Mouse (Mus musculus) midbrain, embryonic 16.5 days (tissue): Measurements from ENCODE around the gene Trpm4. TPM values are rescaled to one million over a fixed set of nuclear protein-coding genes. Genes with fewer than 3 reads are reported as not detected.
A peak's percentile ranks its signal among the peaks of the same experiment; 100 is the strongest.

ENCODE experiments used
- ATAC-seq: fragments of 200-750 bp; cut with Nextera tagmentation; 2 replicates; pipeline ENCODE4 v1.8.0; 2017; ENCODE audit warnings: moderate TSS enrichment
- H3K27ac ChIP-seq: fragments of 300-500 bp; sonication (generic); 2 replicates; pipeline ENCODE4 v1.5.1; 2014; ENCODE audit warnings: mild to moderate bottlenecking, low read length, mixed read lengths
- H3K27me3 ChIP-seq: fragments of 300-500 bp; sonication (generic); 2 replicates; pipeline ENCODE4 v1.6.1; 2014; ENCODE audit warnings: low read depth, low read length, mixed read lengths; ENCODE audit not compliant: control insufficient read depth, insufficient read depth
- H3K36me3 ChIP-seq: fragments of 300-500 bp; sonication (generic); 2 replicates; pipeline ENCODE4 v1.6.1; 2014; ENCODE audit warnings: mild to moderate bottlenecking, low read length, moderate library complexity, mixed read lengths; ENCODE audit not compliant: control insufficient read depth, insufficient read depth
- H3K4me1 ChIP-seq: fragments of 300-500 bp; sonication (generic); 2 replicates; pipeline ENCODE4 v1.6.1; 2014; ENCODE audit warnings: mild to moderate bottlenecking, low read length, mixed read lengths; ENCODE audit not compliant: control insufficient read depth, insufficient read depth
- H3K4me2 ChIP-seq: fragments of 300-500 bp; sonication (generic); 2 replicates; pipeline ENCODE4 v1.6.1; 2014; ENCODE audit warnings: mild to moderate bottlenecking, low read length, mixed read lengths
- H3K4me3 ChIP-seq: fragments of 300-500 bp; sonication (generic); 2 replicates; pipeline ENCODE4 v1.5.1; 2014; ENCODE audit warnings: low read depth, mild to moderate bottlenecking, low read length, moderate library complexity, mixed read lengths
- H3K9ac ChIP-seq: fragments of 300-500 bp; sonication (generic); 2 replicates; pipeline ENCODE4 v1.6.1; 2014; ENCODE audit warnings: low read depth, low read length, mixed read lengths
- H3K9me3 ChIP-seq: fragments of 300-500 bp; sonication (generic); replicated peaks from 2 replicates; pipeline ENCODE4 v1.6.1; 2014; ENCODE audit warnings: mild to moderate bottlenecking, low read length, mixed read lengths; ENCODE audit not compliant: control insufficient read depth, poor library complexity, severe bottlenecking
- WGBS: fragments of 180-500 bp; shearing (Covaris S2); extraction: QIAGEN DNeasy Blood & Tissue Kit; methylation state at CpG from one replicate; pipeline ENCODE4 v1.1.7; 2014; 5-methylcytosine and 5-hydroxymethylcytosine counted together
- polyA plus RNA-seq: library from polyadenylated mRNA; unstranded; fragments of >200 nt; fragmentation: Nextera tagmentation; extraction: Ambion mirVana; gene quantifications from 2 replicates; pipeline ENCODE4 v1.2.1, GENCODE M21; 2015

Gene Trpm4
- polyA plus RNA-seq, 1 experiment from 2014 or later: 12.4 TPM

DNA sequence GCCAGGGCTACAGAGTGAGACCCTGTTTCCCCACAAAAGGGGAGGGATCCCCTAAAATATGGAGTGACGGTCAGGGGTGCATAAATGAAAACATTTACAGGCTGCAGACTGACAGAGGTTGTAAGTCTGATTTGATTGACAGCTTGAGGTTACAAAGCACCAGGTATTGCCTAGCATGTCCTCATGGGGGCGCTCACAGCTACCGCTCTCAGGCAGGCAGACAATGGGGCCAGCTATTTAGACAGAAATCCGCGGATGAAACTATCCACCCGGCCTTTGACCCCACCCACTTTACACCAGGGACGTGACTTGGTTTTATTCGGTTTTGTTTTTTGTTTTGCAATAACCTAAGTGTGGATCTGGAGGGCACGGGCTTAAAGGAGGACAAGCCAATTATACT lies 24.1 kb downstream of the Trpm4 start:
- Histone ChIP-seq H3K4me2 (no peak overlapping the region), H3K27me3 (no peaks in the 10 kb centered on the region), H3K4me3 (no peak overlapping the region), H3K9me3 (no peaks in the 10 kb centered on the region), H3K4me1 (peaks cover 8% of the 10 kb centered on the region; the same call in 1 of the 2 replicates), H3K27ac (no peak overlapping the region), H3K9ac (no peak overlapping the region; the same call in 1 of the 2 replicates), H3K36me3 (no peaks in the 10 kb centered on the region)
- no peak for ATAC-seq
- 9% methylated on average over 9 of the region's 9 CpGs for WGBS

DNA sequence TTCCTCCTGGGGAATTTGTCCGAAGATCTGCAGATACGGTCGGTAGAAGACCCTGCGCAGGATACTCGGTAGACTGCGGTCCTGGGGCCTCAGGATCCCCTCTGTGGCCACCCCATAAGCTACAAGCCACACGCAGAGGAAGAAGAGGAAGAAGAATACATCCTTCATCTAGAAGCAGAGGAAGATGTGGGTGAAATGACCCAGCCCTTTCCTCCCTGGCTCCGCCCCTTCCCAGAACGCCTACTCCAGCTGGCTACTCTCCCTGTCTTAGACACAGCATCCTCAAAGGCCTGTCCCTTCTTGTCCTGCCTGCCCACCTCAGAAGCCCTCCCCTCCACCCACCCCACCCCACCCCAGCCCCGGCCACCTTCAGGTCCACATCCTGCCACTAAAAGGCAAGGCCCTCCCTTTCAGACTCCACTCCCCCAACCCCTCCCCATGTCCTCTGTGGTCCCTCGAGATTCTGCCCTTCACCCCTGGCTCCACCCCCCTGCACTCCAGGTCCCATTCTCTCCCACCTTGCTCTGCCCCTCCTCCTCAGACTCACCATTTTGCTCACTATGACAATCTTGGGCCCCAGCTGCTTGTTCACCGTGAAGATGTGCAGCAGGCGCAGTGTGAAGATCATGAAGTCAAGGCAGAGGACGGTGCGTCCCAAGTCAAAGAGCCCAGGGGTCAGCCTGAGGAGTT lies 24.9 kb downstream of the Trpm4 start:
- no peaks in the 10 kb centered on the region for H3K27me3 ChIP-seq
- H3K4me3 ChIP-seq: no peak overlapping the region
- no peak for ATAC-seq
- no peak overlapping the region for H3K4me2 ChIP-seq
- 75% methylated on average over 15 of the region's 15 CpGs for WGBS
- no peak overlapping the region for H3K27ac ChIP-seq
- peaks cover 8% of the 10 kb centered on the region; the same call in 1 of the 2 replicates for H3K4me1 ChIP-seq
- H3K9me3 ChIP-seq: no peaks in the 10 kb centered on the region
- H3K36me3 ChIP-seq: no peaks in the 10 kb centered on the region
- H3K9ac ChIP-seq: no peak overlapping the region; the same call in 1 of the 2 replicates

DNA sequence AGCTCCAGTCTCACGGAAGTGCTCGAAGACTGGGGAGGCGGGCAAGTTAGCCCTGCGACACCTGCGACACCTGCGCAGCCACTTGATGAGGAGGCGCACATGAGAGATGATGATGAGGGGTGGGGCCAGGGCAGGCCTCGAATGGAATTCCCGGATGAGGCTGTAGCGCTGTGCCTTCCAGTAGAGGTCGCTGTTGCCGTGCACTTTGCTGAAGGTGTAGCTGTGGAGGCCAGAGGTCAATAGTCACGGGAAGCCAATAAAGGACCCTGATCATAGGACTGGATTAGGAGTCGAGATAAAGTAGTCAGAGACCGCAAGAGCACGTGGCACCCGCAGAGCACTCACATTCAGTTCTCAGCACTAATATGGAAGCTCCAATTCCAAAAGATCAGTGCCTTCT lies 28.3 kb downstream of the Trpm4 start:
- Histone ChIP-seq H3K36me3 (no peaks in the 10 kb centered on the region), H3K4me2 (peak overlapping the region; percentile 49), H3K27me3 (peaks cover 2% of the 10 kb centered on the region; the same call in 1 of the 2 replicates), H3K4me3 (peak overlapping the region; percentile 24), H3K4me1 (peaks cover 9% of the 10 kb centered on the region; the same call in 1 of the 2 replicates), H3K9me3 (no peaks in the 10 kb centered on the region), H3K27ac (no peak overlapping the region), H3K9ac (peak overlapping the region; percentile 10)
- 6% methylated on average over 17 of the region's 17 CpGs for WGBS
- no peak for ATAC-seq

DNA sequence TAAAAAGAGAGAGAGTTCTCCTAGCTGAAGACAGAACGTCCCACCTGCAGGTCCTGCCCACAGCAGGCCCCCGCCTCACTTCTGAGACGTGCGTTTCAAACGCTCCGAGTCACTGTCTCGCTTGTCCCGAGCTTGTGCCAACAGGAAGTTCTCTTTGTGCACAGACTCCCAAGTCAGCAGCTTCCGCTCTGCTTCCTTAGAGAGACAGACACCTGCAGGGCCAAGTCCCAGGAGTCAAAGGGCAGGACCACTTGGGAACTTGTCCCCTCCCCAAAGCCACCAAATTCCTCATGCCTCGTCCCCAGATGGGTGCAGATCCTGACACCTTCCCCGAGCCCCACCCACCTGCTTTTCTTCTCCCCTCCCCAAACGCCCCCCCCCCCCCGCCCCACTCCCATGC lies 28.7 kb downstream of the Trpm4 start:
- Histone ChIP-seq H3K9ac (peak overlapping the region; percentile 10), H3K9me3 (no peaks in the 10 kb centered on the region), H3K27ac (no peak overlapping the region), H3K4me3 (peak overlapping the region; percentile 24), H3K4me1 (peaks cover 9% of the 10 kb centered on the region; the same call in 1 of the 2 replicates), H3K4me2 (peak overlapping the region; percentile 49), H3K27me3 (peaks cover 2% of the 10 kb centered on the region; the same call in 1 of the 2 replicates), H3K36me3 (no peaks in the 10 kb centered on the region)
- WGBS: 12% methylated on average over 11 of the region's 13 CpGs
- no peak for ATAC-seq

DNA sequence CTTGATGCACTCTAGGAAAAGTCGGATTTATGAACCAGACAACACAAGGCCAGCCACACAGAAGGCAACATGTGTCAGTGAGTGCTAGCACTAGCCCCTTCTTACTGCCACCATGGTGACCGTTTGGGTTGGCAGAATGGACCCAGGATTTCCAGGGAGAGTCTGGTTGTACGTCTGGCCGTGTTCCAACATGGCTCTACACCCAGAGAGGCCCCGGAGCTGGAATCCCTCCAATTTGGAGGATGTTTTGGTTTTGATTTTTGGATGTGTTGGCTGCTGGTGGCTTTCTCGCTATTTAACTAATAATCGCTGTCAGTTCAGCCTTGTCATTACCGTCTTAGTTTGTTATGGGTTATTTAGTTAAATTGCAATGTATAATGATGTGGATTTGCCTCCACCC lies 31.0 kb downstream of the Trpm4 start:
- ATAC-seq: no peak
- no peak overlapping the region for H3K9ac ChIP-seq
- 54% methylated on average over 8 of the region's 8 CpGs for WGBS
- no peak overlapping the region for H3K27ac ChIP-seq
- peaks cover 2% of the 10 kb centered on the region; the same call in 1 of the 2 replicates for H3K27me3 ChIP-seq
- no peaks in the 10 kb centered on the region for H3K36me3 ChIP-seq
- no peak overlapping the region for H3K4me3 ChIP-seq
- H3K4me2 ChIP-seq: no peak overlapping the region
- H3K4me1 ChIP-seq: peaks cover 9% of the 10 kb centered on the region; the same call in 1 of the 2 replicates
- no peaks in the 10 kb centered on the region for H3K9me3 ChIP-seq

DNA sequence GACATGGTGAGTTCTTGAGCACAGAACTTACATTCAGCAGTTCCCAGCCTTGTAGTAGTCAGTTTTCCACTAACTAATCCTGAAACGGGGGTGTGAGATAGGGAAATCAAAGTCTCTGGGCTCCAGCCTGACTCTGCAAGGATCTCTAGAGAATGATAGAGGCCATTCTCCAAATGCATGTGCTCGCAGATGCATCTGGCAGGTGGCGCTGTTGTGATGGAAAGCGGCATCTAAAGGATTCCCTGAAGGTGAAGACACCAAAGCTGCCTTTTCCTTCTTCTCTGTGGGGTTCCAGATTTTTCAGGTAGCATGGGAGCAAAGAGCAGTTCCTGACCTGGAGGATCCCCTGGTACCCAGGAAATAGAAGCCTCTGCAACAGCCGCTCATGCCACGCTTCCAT lies 33.3 kb downstream of the Trpm4 start:
- H3K36me3 ChIP-seq: no peaks in the 10 kb centered on the region
- H3K4me3 ChIP-seq: no peak overlapping the region
- peaks cover 7% of the 10 kb centered on the region; the same call in 1 of the 2 replicates for H3K4me1 ChIP-seq
- ATAC-seq: 0 out of 2 replicates have a peak, but pooled peaks have one; percentile 44
- WGBS: 16% methylated on average over 6 of the region's 6 CpGs
- peaks cover 2% of the 10 kb centered on the region; the same call in 1 of the 2 replicates for H3K27me3 ChIP-seq
- peak overlapping the region; percentile 34; the same call in 1 of the 2 replicates for H3K9ac ChIP-seq
- peak overlapping the region; percentile 33 for H3K4me2 ChIP-seq
- no peak overlapping the region for H3K27ac ChIP-seq
- no peaks in the 10 kb centered on the region for H3K9me3 ChIP-seq

DNA sequence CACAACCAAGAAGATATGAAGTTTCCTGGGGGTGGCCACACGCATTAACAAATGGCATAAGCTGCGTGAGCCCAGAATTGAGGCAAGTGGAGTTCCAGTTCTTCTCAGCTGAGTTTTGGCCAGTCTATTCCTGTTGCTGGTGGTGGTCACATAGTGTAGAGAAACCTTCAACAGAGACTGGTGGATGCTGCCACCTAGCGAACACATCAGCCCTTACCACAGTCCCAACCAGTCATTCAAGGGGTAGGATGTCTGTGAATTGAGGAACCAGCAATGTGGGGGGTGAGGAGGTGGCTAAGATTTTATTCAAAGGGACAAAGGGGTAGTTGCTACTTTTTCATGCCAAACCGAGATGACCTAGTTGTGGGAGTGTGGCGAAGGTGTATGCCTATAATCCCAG lies 33.8 kb downstream of the Trpm4 start:
- H3K27ac ChIP-seq: no peak overlapping the region
- H3K4me1 ChIP-seq: peaks cover 3% of the 10 kb centered on the region; the same call in 1 of the 2 replicates
- 8% methylated on average over 5 of the region's 5 CpGs for WGBS
- peak; percentile 90 for ATAC-seq
- no peak overlapping the region for H3K9ac ChIP-seq
- H3K36me3 ChIP-seq: no peaks in the 10 kb centered on the region
- H3K9me3 ChIP-seq: no peaks in the 10 kb centered on the region
- no peak overlapping the region for H3K4me3 ChIP-seq
- peaks cover 2% of the 10 kb centered on the region; the same call in 1 of the 2 replicates for H3K27me3 ChIP-seq
- H3K4me2 ChIP-seq: no peak overlapping the region

DNA sequence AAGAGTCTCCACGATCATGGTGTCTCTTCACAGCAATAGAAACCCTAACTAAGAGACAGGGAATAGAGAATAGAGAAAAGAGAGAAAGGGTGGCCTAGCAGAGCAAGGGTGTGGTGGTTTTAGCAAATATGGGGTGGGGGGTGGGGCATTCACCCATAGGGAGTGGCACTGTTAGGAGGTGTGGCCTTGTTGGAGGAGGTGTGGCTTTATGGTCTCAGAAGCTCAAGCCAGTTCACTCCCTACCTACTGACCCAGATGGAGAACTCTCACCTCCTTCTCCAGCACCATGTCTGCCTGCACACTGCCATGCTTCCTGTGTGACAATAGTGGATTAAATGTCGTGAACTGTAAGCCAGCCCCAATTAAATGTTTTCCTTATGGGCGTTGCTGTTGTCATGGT lies 36.0 kb downstream of the Trpm4 start:
- WGBS: 66% methylated on average over 3 of the region's 3 CpGs
- no peaks in the 10 kb centered on the region for H3K36me3 ChIP-seq
- no peak overlapping the region for H3K4me2 ChIP-seq
- H3K9me3 ChIP-seq: no peaks in the 10 kb centered on the region
- peaks cover 2% of the 10 kb centered on the region; the same call in 1 of the 2 replicates for H3K27me3 ChIP-seq
- H3K9ac ChIP-seq: no peak overlapping the region
- no peak overlapping the region for H3K27ac ChIP-seq
- H3K4me1 ChIP-seq: peaks cover 3% of the 10 kb centered on the region; the same call in 1 of the 2 replicates
- no peak overlapping the region for H3K4me3 ChIP-seq
- no peak for ATAC-seq

DNA sequence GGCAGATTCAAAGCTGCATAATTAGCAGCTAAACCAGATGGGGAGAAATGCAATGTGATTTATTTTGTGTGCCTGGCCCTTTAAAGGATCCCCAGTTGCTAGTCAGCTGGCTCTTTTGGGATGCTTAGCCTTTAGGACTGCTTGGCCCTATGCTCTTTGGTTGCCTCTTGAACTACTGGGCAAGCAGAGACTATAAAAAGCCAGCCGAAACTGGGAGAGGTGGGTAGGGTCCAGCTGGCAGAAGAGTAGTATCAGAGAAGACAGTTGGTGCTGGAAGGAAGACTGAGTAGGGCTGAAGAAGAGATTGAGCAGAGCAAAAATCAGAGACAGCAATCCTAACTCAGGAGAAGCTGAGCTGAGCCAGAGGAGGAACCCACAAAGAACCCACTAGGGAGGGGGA lies 37.0 kb downstream of the Trpm4 start:
- no peaks in the 10 kb centered on the region for H3K9me3 ChIP-seq
- 77% methylated on average over 1 of the region's 1 CpGs for WGBS
- no peaks in the 10 kb centered on the region for H3K36me3 ChIP-seq
- H3K4me3 ChIP-seq: no peak overlapping the region
- H3K27me3 ChIP-seq: peaks cover 2% of the 10 kb centered on the region; the same call in 1 of the 2 replicates
- no peak overlapping the region for H3K4me2 ChIP-seq
- peaks cover 3% of the 10 kb centered on the region; the same call in 1 of the 2 replicates for H3K4me1 ChIP-seq
- ATAC-seq: no peak
- no peak overlapping the region for H3K9ac ChIP-seq
- H3K27ac ChIP-seq: no peak overlapping the region
